Mouse (Mus musculus): ENCODE results near the gene Lpcat1.

GRCm38 (mm10) chr13:73482476-73482875, 15.5 kb downstream of the Lpcat1 start:
- TF ChIP-seq CTCF (IDR thresholded peaks at IDR 0.05; ENCODE audit: low read depth, low read length) (no peak), TAL1 (conservative IDR thresholded peaks at IDR 0.05; ENCODE audit: low read depth, low read length) (no peak), GATA1 (IDR thresholded peaks at IDR 0.05; ENCODE audit: borderline replicate concordance, low read length) (no peak), POLR2AphosphoS5 (IDR thresholded peaks at IDR 0.05; ENCODE audit: insufficient replicate concordance, low read depth, low read length) (no peak), GATA2 (IDR thresholded peaks at IDR 0.05; ENCODE audit: borderline replicate concordance, low read depth, low read length) (no peak)
